Mouse (Mus musculus) kidney, postnatal 0 days (tissue): ENCODE data around the gene Lypd6. TPM values are rescaled to one million over a fixed set of nuclear protein-coding genes. Genes with fewer than 3 reads are reported as not detected.
A peak's percentile ranks its signal among the peaks of the same experiment; 100 is the strongest.

Source experiments
- ATAC-seq: fragments of 200-750 bp; cut with Nextera tagmentation; replicated peaks from 2 replicates; pipeline ENCODE4 v1.8.0; 2017; ENCODE audit warnings: low read depth, moderate number of reproducible peaks, moderate TSS enrichment, moderate library complexity; ENCODE audit not compliant: low FRiP score
- DNase-seq: peaks from one replicate; pipeline ENCODE4 v3.0.0-alpha.2; 2016; ENCODE audit warnings: low spot score
- H3K27ac ChIP-seq: fragments of 300-500 bp; sonication (generic); 2 replicates; pipeline ENCODE4 v1.5.1; 2014; ENCODE audit warnings: mild to moderate bottlenecking
- H3K27me3 ChIP-seq: fragments of 300-500 bp; sonication (generic); 2 replicates; pipeline ENCODE4 v1.6.1; 2014; ENCODE audit warnings: low read length, mixed read lengths; ENCODE audit not compliant: insufficient read depth
- H3K36me3 ChIP-seq: fragments of 300-500 bp; sonication (generic); 2 replicates; pipeline ENCODE4 v1.6.1; 2014; ENCODE audit warnings: low read length, mixed read lengths; ENCODE audit not compliant: insufficient read depth
- H3K4me1 ChIP-seq: fragments of 300-500 bp; sonication (generic); replicated peaks from 2 replicates; pipeline ENCODE4 v1.6.1; 2014; ENCODE audit warnings: antibody characterized with exemption, low read length, mixed read lengths; ENCODE audit not compliant: insufficient read depth
- H3K4me2 ChIP-seq: fragments of 300-500 bp; sonication (generic); 2 replicates; pipeline ENCODE4 v1.6.1; 2014; ENCODE audit warnings: mild to moderate bottlenecking, low read length, moderate library complexity, mixed read lengths
- H3K4me3 ChIP-seq: fragments of 300-500 bp; sonication (generic); replicated peaks from 2 replicates; pipeline ENCODE4 v1.5.1; 2014; ENCODE audit warnings: low read depth, low read length
- H3K9ac ChIP-seq: fragments of 300-500 bp; sonication (generic); 2 replicates; pipeline ENCODE4 v1.6.1; 2014; ENCODE audit warnings: low read depth, low read length
- H3K9me3 ChIP-seq: fragments of 300-500 bp; sonication (generic); replicated peaks from 2 replicates; pipeline ENCODE4 v1.6.1; 2016; ENCODE audit warnings: low read length, inconsistent platforms, mixed read lengths
- CTCF ChIP-seq: IDR thresholded peaks from 2 replicates; pipeline ENCODE4 v1.5.1; 2016; ENCODE audit warnings: antibody characterized with exemption, low read depth, mild to moderate bottlenecking, moderate library complexity
- WGBS: fragments of 180-500 bp; shearing (Covaris S2); extraction: QIAGEN DNeasy Blood & Tissue Kit; methylation state at CpG from one replicate; pipeline ENCODE4 v1.1.7; 2014; 5-methylcytosine and 5-hydroxymethylcytosine counted together
- polyA plus RNA-seq: library from polyadenylated mRNA; unstranded; fragments of >200 nt; fragmentation: Nextera tagmentation; extraction: Ambion mirVana; gene quantifications from 2 replicates; pipeline ENCODE4 v1.2.1, GENCODE M21; 2015

Gene Lypd6
- polyA plus RNA-seq, 1 experiment from 2014 or later, result 8.6 TPM

GRCm38 (mm10) chr2:50151879-50152278 lies 85.7 kb downstream of the Lypd6 start:
- no peak overlapping the region for H3K4me3 ChIP-seq
- H3K4me2 ChIP-seq, result no peak overlapping the region
- H3K27ac ChIP-seq, result no peak overlapping the region
- H3K4me1 ChIP-seq, result peaks cover 5% of the 10 kb centered on the region
- H3K9ac ChIP-seq, result no peak overlapping the region
- no peaks in the 10 kb centered on the region for H3K36me3 ChIP-seq
- TF ChIP-seq CTCF, result no peak
- ATAC-seq (no peak), DNase-seq (no peak)
- 85% methylated on average over 3 of the region's 3 CpGs for WGBS
- no peaks in the 10 kb centered on the region for H3K27me3 ChIP-seq
- H3K9me3 ChIP-seq, result no peaks in the 10 kb centered on the region

- no peak for TF ChIP-seq CTCF
- Histone ChIP-seq H3K36me3 (no peaks in the 10 kb centered on the region), H3K4me3 (no peak overlapping the region), H3K9me3 (no peaks in the 10 kb centered on the region), H3K4me1 (peaks cover 3% of the 10 kb centered on the region), H3K27ac (no peak overlapping the region), H3K27me3 (no peaks in the 10 kb centered on the region), H3K4me2 (no peak overlapping the region), H3K9ac (no peak overlapping the region)
- DNase-seq (no peak), ATAC-seq (no peak)
- WGBS, result 93% methylated on average over 10 of the region's 10 CpGs
Observed at GRCm38 (mm10) chr2:50156009-50156408, 89.8 kb downstream of the Lypd6 start.

GRCm38 (mm10) chr2:50160069-50160468 lies 93.8 kb downstream of the Lypd6 start:
- no peak for TF ChIP-seq CTCF
- Histone ChIP-seq H3K4me3 (no peak overlapping the region), H3K4me2 (no peak overlapping the region), H3K4me1 (no peaks in the 10 kb centered on the region), H3K9me3 (no peaks in the 10 kb centered on the region), H3K27me3 (no peaks in the 10 kb centered on the region), H3K27ac (no peak overlapping the region), H3K9ac (no peak overlapping the region), H3K36me3 (no peaks in the 10 kb centered on the region)
- WGBS, result 92% methylated on average over 3 of the region's 3 CpGs
- DNase-seq (no peak), ATAC-seq (no peak)

GRCm38 (mm10) chr2:50163608-50164007 lies 97.4 kb downstream of the Lypd6 start:
- Histone ChIP-seq H3K36me3 (no peaks in the 10 kb centered on the region), H3K9me3 (no peaks in the 10 kb centered on the region), H3K4me1 (no peaks in the 10 kb centered on the region), H3K27ac (no peak overlapping the region), H3K9ac (no peak overlapping the region), H3K4me3 (no peak overlapping the region), H3K4me2 (no peak overlapping the region), H3K27me3 (no peaks in the 10 kb centered on the region)
- WGBS, result 84% methylated on average over 8 of the region's 8 CpGs
- DNase-seq, result no peak
- TF ChIP-seq CTCF, result no peak
- ATAC-seq, result no peak

GRCm38 (mm10) chr2:50165277-50165676 lies 99.0 kb downstream of the Lypd6 start:
- Histone ChIP-seq H3K4me2 (no peak overlapping the region), H3K36me3 (no peaks in the 10 kb centered on the region), H3K4me1 (no peaks in the 10 kb centered on the region), H3K27ac (0 out of 2 replicates have a peak overlapping the region, but pooled peaks have one; percentile 36), H3K9ac (no peak overlapping the region), H3K9me3 (0 out of 2 replicates have a peak, but pooled peaks cover under 1% of the 10 kb centered on the region), H3K27me3 (no peaks in the 10 kb centered on the region), H3K4me3 (no peak overlapping the region)
- DNase-seq (no peak), ATAC-seq (no peak)
- TF ChIP-seq CTCF, result no peak
- WGBS, result 45% methylated on average over 6 of the region's 6 CpGs

GRCm38 (mm10) chr2:50166082-50166481 lies 99.9 kb downstream of the Lypd6 start:
- H3K9me3 ChIP-seq, result 0 out of 2 replicates have a peak, but pooled peaks cover 4% of the 10 kb centered on the region
- H3K4me3 ChIP-seq, result no peak overlapping the region
- H3K27me3 ChIP-seq, result no peaks in the 10 kb centered on the region
- 68% methylated on average over 5 of the region's 5 CpGs for WGBS
- no peak for TF ChIP-seq CTCF
- no peaks in the 10 kb centered on the region for H3K36me3 ChIP-seq
- H3K9ac ChIP-seq, result no peak overlapping the region
- DNase-seq (no peak), ATAC-seq (no peak)
- H3K4me2 ChIP-seq, result no peak overlapping the region
- H3K4me1 ChIP-seq, result no peaks in the 10 kb centered on the region
- H3K27ac ChIP-seq, result no peak overlapping the region
